In genomic region chr7:65021298-65021697, GRCm38 (mm10) we compare ENCODE assay signal across 28 mouse cellular contexts.
A peak's percentile ranks its signal among the peaks of the same experiment; 100 is the strongest.
DNase-seq lines count a peak whose midpoint lies in the region; ATAC-seq and TF ChIP-seq lines count a peak whose summit lies in the region.
"Had no signal": no experiment of that assay in that cellular context is flagged by ENCODE, and none has a peak within 500 bp of the region (broad histone marks: within the 10 kb centered on the region; RNA-seq: fewer than 3 reads in every experiment).

No protein-coding gene starts in this region.

- no peak for DNase-seq in hindbrain, embryonic 10.5 days (ENCODE audit: low spot score)
- DNase-seq in hindbrain, embryonic 14.5 days (ENCODE audit: low spot score), result no peak
- DNase-seq in lung, embryonic 14.5 days, result peak; percentile 5
- no peak for DNase-seq in lung, postnatal 14 days
- DNase-seq in lung, postnatal 0 days (ENCODE audit: low spot score), result peak; percentile 5
- no peak for DNase-seq in lung, postnatal 25 days (ENCODE audit: low spot score)
- DNase-seq in R1 (ENCODE audit: low read depth, low spot score), result peak; percentile 67
- DNase-seq in frontal cortex, adult 2 months (ENCODE audit: extremely low spot score in 1 of 2, low spot score in 1 of 2), result no peak
- DNase-seq: adrenal gland, adult 2 months; adrenal gland, postnatal 10 days; adrenal gland, postnatal 25 days; B cell, adult 2 months; cerebellum, adult 11 months; cerebellum, adult 18-20 months; cerebellum, adult 8-10 months; cerebellum, adult 9-11 months; cerebellum, postnatal 14 days; cerebellum, postnatal 36 days; embryo, embryonic 11 days had no signal

- H3K4me3 ChIP-seq in hindbrain, embryonic 10.5 days, result no peak overlapping the region
- H3K4me3 ChIP-seq in hindbrain, embryonic 14.5 days (replicated peaks; ENCODE audit: low read length), result no peak overlapping the region
- no peak overlapping the region for H3K4me3 ChIP-seq in lung, embryonic 14.5 days (ENCODE audit: low read depth, low read length)
- H3K4me3 ChIP-seq in lung, postnatal 0 days (ENCODE audit: low read depth, low read length), result no peak overlapping the region
- H3K4me3 ChIP-seq: embryonic facial prominence, embryonic 13.5 days; embryonic facial prominence, embryonic 15.5 days; erythroblast, embryonic 14.5 days; forebrain, embryonic 10.5 days; forebrain, embryonic 12.5 days had no signal

- TF ChIP-seq EP300 in lung, postnatal 0 days (IDR thresholded peaks at IDR 0.05), result 0 out of 2 replicates have a peak, but pooled peaks have one; percentile 39

- H3K27ac ChIP-seq in hindbrain, embryonic 10.5 days, result peak overlapping the region; percentile 43; the same call in 1 of the 2 replicates
- no peak overlapping the region for H3K27ac ChIP-seq in hindbrain, embryonic 14.5 days
- H3K27ac ChIP-seq in lung, embryonic 14.5 days (ENCODE audit: low read depth), result no peak overlapping the region
- H3K27ac ChIP-seq in lung, postnatal 0 days (ENCODE audit: low read length), result peak overlapping the region; percentile 60; the same call in 1 of the 2 replicates
- H3K27ac ChIP-seq: embryonic facial prominence, embryonic 13.5 days; embryonic facial prominence, embryonic 15.5 days; forebrain, embryonic 10.5 days; forebrain, embryonic 12.5 days had no signal

- TF ChIP-seq CTCF in lung, embryonic 14.5 days (IDR thresholded peaks at IDR 0.05; ENCODE audit: low read depth), result no peak
- no peak for TF ChIP-seq CTCF in lung, postnatal 0 days (IDR thresholded peaks at IDR 0.05)

- peaks cover 7% of the 10 kb centered on the region for H3K9me3 ChIP-seq in hindbrain, embryonic 10.5 days
- H3K9me3 ChIP-seq in hindbrain, embryonic 14.5 days (ENCODE audit: control insufficient read depth, low read length), result no peaks in the 10 kb centered on the region
- no peaks in the 10 kb centered on the region for H3K9me3 ChIP-seq in lung, embryonic 14.5 days (ENCODE audit: low read depth, low read length)
- no peaks in the 10 kb centered on the region for H3K9me3 ChIP-seq in lung, postnatal 0 days (ENCODE audit: low read length)
- H3K9me3 ChIP-seq: embryonic facial prominence, embryonic 15.5 days; forebrain, embryonic 12.5 days had no signal

- no peak overlapping the region for H3K4me2 ChIP-seq in hindbrain, embryonic 14.5 days (replicated peaks)
- no peak overlapping the region for H3K4me2 ChIP-seq in lung, embryonic 14.5 days
- H3K4me2 ChIP-seq in lung, postnatal 0 days (replicated peaks; ENCODE audit: low read depth, low read length), result no peak overlapping the region
- H3K4me2 ChIP-seq: embryonic facial prominence, embryonic 13.5 days; embryonic facial prominence, embryonic 15.5 days; forebrain, embryonic 12.5 days had no signal

- peaks cover 22% of the 10 kb centered on the region for H3K4me1 ChIP-seq in hindbrain, embryonic 10.5 days (replicated peaks)
- peaks cover 15% of the 10 kb centered on the region for H3K4me1 ChIP-seq in hindbrain, embryonic 14.5 days (replicated peaks; ENCODE audit: control insufficient read depth, insufficient read depth, low read length)
- H3K4me1 ChIP-seq in lung, embryonic 14.5 days (ENCODE audit: insufficient read depth), result no peaks in the 10 kb centered on the region
- no peaks in the 10 kb centered on the region for H3K4me1 ChIP-seq in lung, postnatal 0 days (ENCODE audit: insufficient read depth, low read depth, low read length)
- H3K4me1 ChIP-seq: embryonic facial prominence, embryonic 15.5 days had no signal

- ATAC-seq in hindbrain, embryonic 14.5 days (ENCODE audit: low FRiP score), result no peak
- ATAC-seq in lung, embryonic 14.5 days (ENCODE audit: insufficient read depth), result no peak
- ATAC-seq in lung, postnatal 0 days, result peak; percentile 78
- ATAC-seq: CD4-positive, CD25-positive, alpha-beta regulatory T cell, adult 4 months; forebrain, embryonic 14.5 days; forebrain, embryonic 16.5 days; Patski had no signal

- H3K36me3 ChIP-seq in hindbrain, embryonic 10.5 days, result no peaks in the 10 kb centered on the region
- no peaks in the 10 kb centered on the region for H3K36me3 ChIP-seq in hindbrain, embryonic 14.5 days (replicated peaks; ENCODE audit: control insufficient read depth, insufficient read depth)
- no peaks in the 10 kb centered on the region for H3K36me3 ChIP-seq in lung, embryonic 14.5 days (ENCODE audit: insufficient read depth)
- H3K36me3 ChIP-seq in lung, postnatal 0 days (ENCODE audit: insufficient read depth, low read length), result no peaks in the 10 kb centered on the region
- H3K36me3 ChIP-seq: embryonic facial prominence, embryonic 13.5 days; embryonic facial prominence, embryonic 15.5 days; forebrain, embryonic 10.5 days; forebrain, embryonic 12.5 days had no signal

- WGBS in hindbrain, embryonic 10.5 days, result 44% methylated on average over 2 of the region's 2 CpGs
- 57% methylated on average over 2 of the region's 2 CpGs for WGBS in hindbrain, embryonic 14.5 days
- 61% methylated on average over 2 of the region's 2 CpGs for WGBS in lung, embryonic 14.5 days
- WGBS in lung, postnatal 0 days, result 41% methylated on average over 2 of the region's 2 CpGs

- no peak overlapping the region for H3K9ac ChIP-seq in hindbrain, embryonic 14.5 days
- H3K9ac ChIP-seq in lung, embryonic 14.5 days, result no peak overlapping the region
- no peak overlapping the region for H3K9ac ChIP-seq in lung, postnatal 0 days (replicated peaks; ENCODE audit: low read depth)
- H3K9ac ChIP-seq: embryonic facial prominence, embryonic 13.5 days; embryonic facial prominence, embryonic 15.5 days; forebrain, embryonic 12.5 days had no signal

- H3K27me3 ChIP-seq in hindbrain, embryonic 10.5 days (ENCODE audit: insufficient read depth, poor library complexity, severe bottlenecking), result no peaks in the 10 kb centered on the region
- no peaks in the 10 kb centered on the region for H3K27me3 ChIP-seq in hindbrain, embryonic 14.5 days (ENCODE audit: control insufficient read depth, insufficient read depth, low read length)
- no peaks in the 10 kb centered on the region for H3K27me3 ChIP-seq in lung, embryonic 14.5 days (ENCODE audit: insufficient read depth, low read length)
- no peaks in the 10 kb centered on the region for H3K27me3 ChIP-seq in lung, postnatal 0 days (replicated peaks; ENCODE audit: insufficient read depth, low read length)
- H3K27me3 ChIP-seq: embryonic facial prominence, embryonic 13.5 days; embryonic facial prominence, embryonic 15.5 days; Patski had no signal

Comparison
In these comparisons a context has a peak if more than half of its experiments do, and no peak if none do; other contexts are left out.
1. DNase-seq: peak in lung, embryonic 14.5 days (single experiment), lung, postnatal 0 days (single experiment) and R1 (single experiment); none in hindbrain, embryonic 10.5 days (single experiment), hindbrain, embryonic 14.5 days (single experiment), lung, postnatal 14 days (single experiment), lung, postnatal 25 days (single experiment) and frontal cortex, adult 2 months (0 of 2).
2. H3K27ac ChIP-seq: peak in hindbrain, embryonic 10.5 days (single experiment) and lung, postnatal 0 days (single experiment); none in hindbrain, embryonic 14.5 days (single experiment) and lung, embryonic 14.5 days (single experiment).